Mouse (Mus musculus) C2C12 (cell line): Measurements from ENCODE around the gene Atp8b5.

ENCODE experiments used
- CTCF ChIP-seq: IDR thresholded peaks from one replicate; pipeline ENCODE4 v1.5.1; 2011; ENCODE audit not compliant: control insufficient read depth, insufficient read depth, insufficient read length
- USF1 ChIP-seq: IDR thresholded peaks from one replicate; pipeline ENCODE4 v1.6.1; 2011; ENCODE audit warnings: low read depth, mild to moderate bottlenecking, control low read depth, moderate library complexity

DNA sequence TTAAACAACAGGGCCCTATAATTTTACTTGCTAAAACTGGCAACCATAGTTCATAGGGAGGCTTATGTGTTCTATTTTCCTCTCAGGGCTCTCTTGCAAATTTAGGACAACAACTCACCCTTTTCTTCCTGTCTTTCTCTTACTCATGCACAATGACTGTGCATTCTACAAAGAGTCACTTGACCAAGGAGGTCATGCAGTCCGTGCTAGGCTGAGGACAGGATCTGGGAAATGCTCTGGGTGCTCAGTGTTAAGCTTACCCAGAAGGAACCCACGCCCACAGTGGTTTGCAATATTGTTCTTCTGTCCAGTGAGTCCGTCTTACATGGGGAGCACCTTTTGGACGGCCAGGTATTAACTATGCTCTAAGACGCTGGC, 117.1 kb downstream of the Atp8b5 start:
- TF ChIP-seq USF1 (no peak), CTCF (no peak)
